Mouse (Mus musculus) cortical plate, adult 2 months (tissue): Measurements from ENCODE around the gene Pcare.

ENCODE experiments used
- CTCF ChIP-seq: fragments of 200-500 bp; IDR thresholded peaks from 2 replicates; pipeline ENCODE4 v1.5.1; 2011; ENCODE audit warnings: mild to moderate bottlenecking, control low read depth, low read length; ENCODE audit not compliant: insufficient read depth; ENCODE audit errors: extremely low read depth
- POLR2A ChIP-seq: fragments of 200-500 bp; IDR thresholded peaks from 2 replicates; pipeline ENCODE4 v1.6.1; 2011; ENCODE audit warnings: mild to moderate bottlenecking, low read length, control low read depth; ENCODE audit not compliant: insufficient read depth; ENCODE audit errors: extremely low read depth

DNA sequence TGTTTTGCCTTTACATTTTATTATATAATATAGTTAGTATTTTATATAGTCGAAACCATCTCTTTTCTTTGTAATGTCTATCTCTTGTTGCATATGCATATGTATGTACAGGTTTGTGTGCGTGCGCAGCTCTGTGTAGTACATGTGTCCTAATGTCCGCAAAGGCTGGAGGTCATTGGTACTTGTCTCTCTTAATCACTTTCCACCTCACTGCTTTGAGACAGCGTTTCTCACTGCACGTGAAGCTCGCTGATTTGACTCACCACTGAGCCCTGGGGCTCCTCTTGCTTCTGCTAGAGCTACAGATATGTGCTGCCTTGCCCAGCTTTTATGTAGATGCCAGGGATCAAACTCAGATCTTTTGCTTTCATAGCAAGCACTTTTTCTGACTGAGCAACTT lies 7.8 kb upstream of the Pcare start:
- TF ChIP-seq CTCF (no peak), POLR2A (no peak)
